Mouse (Mus musculus) lung, adult 2 months (tissue): ENCODE data around the gene Car7.

ENCODE experiments used
- CTCF ChIP-seq: fragments of 200-500 bp; IDR thresholded peaks from 2 replicates; pipeline ENCODE4 v1.5.1; 2011; ENCODE audit warnings: mild to moderate bottlenecking, low read length, control low read depth; ENCODE audit not compliant: insufficient read depth
- POLR2A ChIP-seq: fragments of 200-500 bp; IDR thresholded peaks from 2 replicates; pipeline ENCODE4 v1.6.1; 2011; ENCODE audit warnings: low read depth, mild to moderate bottlenecking, control low read depth, low read length, borderline replicate concordance; ENCODE audit errors: extremely low read depth

DNA sequence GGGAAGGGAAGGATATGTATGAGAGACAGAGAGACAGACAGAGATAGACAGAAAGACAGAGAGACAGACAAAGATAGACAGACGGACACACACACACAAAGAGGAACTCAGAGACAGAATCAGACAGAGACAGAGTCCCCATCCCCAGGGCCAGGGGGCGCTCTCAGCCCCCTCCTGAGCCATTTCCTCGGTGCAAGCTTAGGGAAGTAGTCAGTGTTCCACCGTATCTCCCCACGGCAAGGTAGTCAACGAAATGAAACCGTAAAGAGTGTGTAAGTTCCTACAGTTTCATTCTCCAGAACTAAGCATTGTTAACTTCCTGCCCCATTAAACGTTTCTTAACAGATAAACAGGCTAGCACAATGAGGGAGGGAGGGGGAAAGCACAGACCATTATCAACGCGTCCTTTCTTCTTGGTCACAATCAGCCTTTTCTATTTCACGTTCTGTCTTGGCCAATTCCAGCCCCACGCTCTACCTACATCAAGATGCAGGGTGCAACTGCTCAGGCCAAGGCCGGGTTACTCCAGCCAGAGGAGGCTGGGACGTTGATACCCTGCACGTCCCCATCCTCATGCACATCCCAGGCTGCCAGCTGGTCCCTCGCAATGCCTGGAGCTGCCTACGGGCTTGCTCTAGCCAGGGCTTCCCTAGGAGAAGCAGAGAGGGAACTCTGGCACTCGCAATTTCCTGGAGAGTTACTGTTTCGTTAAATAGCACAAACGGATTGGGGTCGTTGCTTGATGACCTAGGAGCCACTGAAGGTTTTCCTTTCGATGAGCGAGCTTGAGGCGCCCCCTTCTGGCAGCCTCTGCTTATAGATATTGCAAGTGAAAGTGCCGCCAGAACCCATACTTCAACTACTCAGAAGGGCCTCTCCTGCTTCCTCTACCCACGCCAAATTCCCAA, 36.2 kb downstream of the Car7 start:
- TF ChIP-seq POLR2A (no peak), CTCF (peak; percentile 67)
